ENCODE assay signal across 10 mouse cellular contexts in genomic region chr9:43453953-43454582, GRCm38 (mm10).
DNase-seq lines count a peak whose midpoint lies in the region; ATAC-seq lines count a peak whose summit lies in the region.
"Had no signal": no experiment of that assay in that cellular context is flagged by ENCODE, and none has a peak within 500 bp of the region (broad histone marks: within the 10 kb centered on the region; RNA-seq: fewer than 3 reads in every experiment).

No protein-coding gene starts in this region.

- DNase-seq in hindbrain, embryonic 11.5 days (ENCODE audit: low spot score) = no peak
- peak; percentile 85 for DNase-seq in ES-CJ7 (ENCODE audit: low read depth, low spot score)
- DNase-seq in kidney, postnatal 36 days = peak; percentile 46 to 47
- no peak for DNase-seq in layer of hippocampus, adult 18-20 months (ENCODE audit: low spot score in 2 of 2)
- no peak for DNase-seq in embryo, embryonic 10.5 days (ENCODE audit: low spot score)
- no peak for DNase-seq in left cerebral cortex, postnatal 25 days (ENCODE audit: low spot score in 2 of 2)
- DNase-seq: lung, postnatal 14 days had no signal

- WGBS in hindbrain, embryonic 12.5 days = 3% methylated on average over 14 of the region's 14 CpGs
- 2% methylated on average over 14 of the region's 14 CpGs for WGBS in hindbrain, embryonic 11.5 days
- WGBS in forebrain, embryonic 15.5 days = 4% methylated on average over 14 of the region's 14 CpGs

- no peaks in the 10 kb centered on the region for H3K36me3 ChIP-seq in hindbrain, embryonic 12.5 days
- no peaks in the 10 kb centered on the region for H3K36me3 ChIP-seq in hindbrain, embryonic 11.5 days (ENCODE audit: control insufficient read depth, insufficient read depth, low read length)
- H3K36me3 ChIP-seq in forebrain, embryonic 15.5 days = no peaks in the 10 kb centered on the region

- H3K9me3 ChIP-seq in hindbrain, embryonic 12.5 days (replicated peaks) = no peaks in the 10 kb centered on the region
- H3K9me3 ChIP-seq in hindbrain, embryonic 11.5 days (ENCODE audit: control insufficient read depth, low read length) = no peaks in the 10 kb centered on the region
- H3K9me3 ChIP-seq in forebrain, embryonic 15.5 days = no peaks in the 10 kb centered on the region

- H3K4me1 ChIP-seq in hindbrain, embryonic 12.5 days = peaks cover 17% of the 10 kb centered on the region
- 0 out of 2 replicates have a peak, but pooled peaks cover 2% of the 10 kb centered on the region for H3K4me1 ChIP-seq in hindbrain, embryonic 11.5 days (replicated peaks; ENCODE audit: control insufficient read depth, insufficient read depth, low read length)
- peaks cover 9% of the 10 kb centered on the region for H3K4me1 ChIP-seq in forebrain, embryonic 15.5 days

- no peak overlapping the region for H3K4me3 ChIP-seq in hindbrain, embryonic 12.5 days
- no peak overlapping the region for H3K4me3 ChIP-seq in hindbrain, embryonic 11.5 days (ENCODE audit: low read depth, low read length)
- H3K4me3 ChIP-seq in forebrain, embryonic 15.5 days = no peak overlapping the region

- H3K27ac ChIP-seq in hindbrain, embryonic 12.5 days = no peak overlapping the region
- H3K27ac ChIP-seq in hindbrain, embryonic 11.5 days (ENCODE audit: low read depth, low read length) = no peak overlapping the region
- no peak overlapping the region for H3K27ac ChIP-seq in forebrain, embryonic 15.5 days (replicated peaks)

- no peak for ATAC-seq in hindbrain, embryonic 12.5 days (ENCODE audit: low FRiP score)
- ATAC-seq in hindbrain, embryonic 11.5 days (ENCODE audit: low FRiP score) = no peak
- no peak for ATAC-seq in forebrain, embryonic 15.5 days (replicated peaks)
- ATAC-seq: inflammation-experienced regulatory T-cells, adult 6 months had no signal

- H3K27me3 ChIP-seq in hindbrain, embryonic 12.5 days = peaks cover 48% of the 10 kb centered on the region
- H3K27me3 ChIP-seq in hindbrain, embryonic 11.5 days (ENCODE audit: control insufficient read depth, insufficient read depth, low read length) = peaks cover 21% of the 10 kb centered on the region
- H3K27me3 ChIP-seq in forebrain, embryonic 15.5 days = no peaks in the 10 kb centered on the region; the same call in 1 of the 2 replicates

- H3K9ac ChIP-seq in hindbrain, embryonic 12.5 days = no peak overlapping the region
- H3K9ac ChIP-seq in hindbrain, embryonic 11.5 days (ENCODE audit: low read depth, low read length) = no peak overlapping the region
- H3K9ac ChIP-seq in forebrain, embryonic 15.5 days (replicated peaks) = no peak overlapping the region

- intact Hi-C loops in left cerebral cortex, postnatal 25 days (cut with DNase I) = no loop called here

- H3K4me2 ChIP-seq in hindbrain, embryonic 12.5 days (replicated peaks) = peak overlapping the region; percentile 30
- H3K4me2 ChIP-seq in hindbrain, embryonic 11.5 days (replicated peaks; ENCODE audit: low read depth, low read length) = no peak overlapping the region
- peak overlapping the region; percentile 14; the same call in 1 of the 2 replicates for H3K4me2 ChIP-seq in forebrain, embryonic 15.5 days (replicated peaks)

Comparison
In these comparisons a context has a peak if more than half of its experiments do, and no peak if none do; other contexts are left out.
1. DNase-seq: peak in ES-CJ7 (single experiment) and kidney, postnatal 36 days (2 of 2); none in hindbrain, embryonic 11.5 days (single experiment), layer of hippocampus, adult 18-20 months (0 of 2), embryo, embryonic 10.5 days (single experiment) and left cerebral cortex, postnatal 25 days (0 of 2).